Mouse (Mus musculus): ENCODE measurements around the gene Rpia. TPM values are rescaled to one million over a fixed set of nuclear protein-coding genes. Genes with fewer than 3 reads are reported as not detected.

Rpia gene
- polyA plus RNA-seq, 1 experiment from 2014 or later: 3.2 TPM

GRCm38 (mm10) chr6:70792644-70793043 is 612 bp upstream of the Rpia start:
- peaks cover 22% of the 10 kb centered on the region for H3K4me1 ChIP-seq (ENCODE audit: control insufficient read depth, insufficient read depth, low read length)
- no peaks in the 10 kb centered on the region for H3K27me3 ChIP-seq (ENCODE audit: control insufficient read depth, insufficient read depth, low read length)
- peak overlapping the region; percentile 91 for H3K4me2 ChIP-seq (ENCODE audit: low read length)
- WGBS: 42% methylated on average over 8 of the region's 8 CpGs
- H3K9ac ChIP-seq (replicated peaks; ENCODE audit: low read length): peak overlapping the region; percentile 60
- H3K36me3 ChIP-seq (ENCODE audit: control insufficient read depth, insufficient read depth, low read length): peaks cover 3% of the 10 kb centered on the region; the same call in 1 of the 2 replicates
- ATAC-seq (ENCODE audit: low FRiP score, low TSS enrichment): peak; percentile 11; the same call in 1 of the 2 replicates
- H3K27ac ChIP-seq (replicated peaks; ENCODE audit: low read depth, low read length): no peak overlapping the region
- H3K4me3 ChIP-seq (replicated peaks; ENCODE audit: low read depth, low read length): peak overlapping the region; percentile 73
- no peak for DNase-seq
- H3K9me3 ChIP-seq (ENCODE audit: control insufficient read depth, low read length): no peaks in the 10 kb centered on the region

GRCm38 (mm10) chr6:70790852-70791761 is 925 bp downstream of the Rpia start:
- Histone ChIP-seq H3K4me1 (ENCODE audit: control insufficient read depth, insufficient read depth, low read length) (peaks cover 22% of the 10 kb centered on the region), H3K36me3 (ENCODE audit: control insufficient read depth, insufficient read depth, low read length) (peaks cover 3% of the 10 kb centered on the region; the same call in 1 of the 2 replicates), H3K27me3 (ENCODE audit: control insufficient read depth, insufficient read depth, low read length) (no peaks in the 10 kb centered on the region), H3K9me3 (ENCODE audit: control insufficient read depth, low read length) (no peaks in the 10 kb centered on the region), H3K9ac (replicated peaks; ENCODE audit: low read length) (peak overlapping the region; percentile 71), H3K4me2 (ENCODE audit: low read length) (peak overlapping the region; percentile 91), H3K4me3 (replicated peaks; ENCODE audit: low read depth, low read length) (peak overlapping the region; percentile 73), H3K27ac (replicated peaks; ENCODE audit: low read depth, low read length) (peak overlapping the region; percentile 72)
- DNase-seq (peak; percentile 61), ATAC-seq (ENCODE audit: low FRiP score, low TSS enrichment) (peak; percentile 4; the same call in 1 of the 2 replicates)
- WGBS: 10% methylated on average over 18 of the region's 18 CpGs

GRCm38 (mm10) chr6:70790034-70790650 is 1.9 kb downstream of the Rpia start:
- Histone ChIP-seq H3K9ac (replicated peaks; ENCODE audit: low read length) (peak overlapping the region; percentile 71), H3K36me3 (ENCODE audit: control insufficient read depth, insufficient read depth, low read length) (peaks cover 3% of the 10 kb centered on the region; the same call in 1 of the 2 replicates)
- WGBS: 90% methylated on average over 9 of the region's 9 CpGs

GRCm38 (mm10) chr6:70789134-70789533 is 2.9 kb downstream of the Rpia start:
- 98% methylated on average over 3 of the region's 3 CpGs for WGBS
- Histone ChIP-seq H3K27ac (replicated peaks; ENCODE audit: low read depth, low read length) (no peak overlapping the region), H3K9me3 (ENCODE audit: control insufficient read depth, low read length) (no peaks in the 10 kb centered on the region), H3K9ac (replicated peaks; ENCODE audit: low read length) (no peak overlapping the region), H3K4me3 (replicated peaks; ENCODE audit: low read depth, low read length) (no peak overlapping the region), H3K4me1 (ENCODE audit: control insufficient read depth, insufficient read depth, low read length) (peaks cover 22% of the 10 kb centered on the region), H3K27me3 (ENCODE audit: control insufficient read depth, insufficient read depth, low read length) (no peaks in the 10 kb centered on the region), H3K4me2 (ENCODE audit: low read length) (no peak overlapping the region), H3K36me3 (ENCODE audit: control insufficient read depth, insufficient read depth, low read length) (peaks cover 10% of the 10 kb centered on the region)
- ATAC-seq (ENCODE audit: low FRiP score, low TSS enrichment) (no peak), DNase-seq (no peak)

More at GRCm38 (mm10) chr6:70790034-70790650, 1.9 kb downstream of the Rpia start:
- no peak for DNase-seq
- no peaks in the 10 kb centered on the region for H3K27me3 ChIP-seq (ENCODE audit: control insufficient read depth, insufficient read depth, low read length)
- peak overlapping the region; percentile 73 for H3K4me3 ChIP-seq (replicated peaks; ENCODE audit: low read depth, low read length)
- H3K4me1 ChIP-seq (ENCODE audit: control insufficient read depth, insufficient read depth, low read length): peaks cover 22% of the 10 kb centered on the region
- H3K27ac ChIP-seq (replicated peaks; ENCODE audit: low read depth, low read length): no peak overlapping the region
- no peaks in the 10 kb centered on the region for H3K9me3 ChIP-seq (ENCODE audit: control insufficient read depth, low read length)
- H3K4me2 ChIP-seq (ENCODE audit: low read length): peak overlapping the region; percentile 91
- no peak for ATAC-seq (ENCODE audit: low FRiP score, low TSS enrichment)

GRCm38 (mm10) chr6:70787524-70787923 is 4.5 kb downstream of the Rpia start:
- Histone ChIP-seq H3K4me1 (ENCODE audit: control insufficient read depth, insufficient read depth, low read length) (peaks cover 16% of the 10 kb centered on the region), H3K9ac (replicated peaks; ENCODE audit: low read length) (no peak overlapping the region), H3K4me2 (ENCODE audit: low read length) (no peak overlapping the region), H3K27ac (replicated peaks; ENCODE audit: low read depth, low read length) (no peak overlapping the region), H3K36me3 (ENCODE audit: control insufficient read depth, insufficient read depth, low read length) (peaks cover 22% of the 10 kb centered on the region), H3K27me3 (ENCODE audit: control insufficient read depth, insufficient read depth, low read length) (no peaks in the 10 kb centered on the region), H3K4me3 (replicated peaks; ENCODE audit: low read depth, low read length) (no peak overlapping the region), H3K9me3 (ENCODE audit: control insufficient read depth, low read length) (no peaks in the 10 kb centered on the region)
- DNase-seq (no peak), ATAC-seq (ENCODE audit: low FRiP score, low TSS enrichment) (no peak)
- 80% methylated on average over 2 of the region's 2 CpGs for WGBS

- WGBS: 37% methylated on average over 3 of the region's 3 CpGs
- Histone ChIP-seq H3K4me1 (ENCODE audit: control insufficient read depth, insufficient read depth, low read length) (peaks cover 12% of the 10 kb centered on the region), H3K36me3 (ENCODE audit: control insufficient read depth, insufficient read depth, low read length) (peaks cover 27% of the 10 kb centered on the region), H3K9me3 (ENCODE audit: control insufficient read depth, low read length) (no peaks in the 10 kb centered on the region), H3K27me3 (ENCODE audit: control insufficient read depth, insufficient read depth, low read length) (no peaks in the 10 kb centered on the region), H3K9ac (replicated peaks; ENCODE audit: low read length) (no peak overlapping the region), H3K4me2 (ENCODE audit: low read length) (no peak overlapping the region), H3K27ac (replicated peaks; ENCODE audit: low read depth, low read length) (no peak overlapping the region), H3K4me3 (replicated peaks; ENCODE audit: low read depth, low read length) (no peak overlapping the region)
- peak; percentile 25; the same call in 1 of the 2 replicates for ATAC-seq (ENCODE audit: low FRiP score, low TSS enrichment)
- DNase-seq: no peak
These were observed 6.2 kb downstream of the Rpia start for GRCm38 (mm10) chr6:70785852-70786251.

GRCm38 (mm10) chr6:70784811-70785210 is 7.2 kb downstream of the Rpia start:
- H3K4me1 ChIP-seq (ENCODE audit: control insufficient read depth, insufficient read depth, low read length): peaks cover 2% of the 10 kb centered on the region; the same call in 1 of the 2 replicates
- no peak for ATAC-seq (ENCODE audit: low FRiP score, low TSS enrichment)
- no peak overlapping the region for H3K27ac ChIP-seq (replicated peaks; ENCODE audit: low read depth, low read length)
- DNase-seq: no peak
- H3K9me3 ChIP-seq (ENCODE audit: control insufficient read depth, low read length): no peaks in the 10 kb centered on the region
- H3K4me2 ChIP-seq (ENCODE audit: low read length): no peak overlapping the region
- 90% methylated on average over 3 of the region's 3 CpGs for WGBS
- no peak overlapping the region for H3K4me3 ChIP-seq (replicated peaks; ENCODE audit: low read depth, low read length)
- H3K27me3 ChIP-seq (ENCODE audit: control insufficient read depth, insufficient read depth, low read length): no peaks in the 10 kb centered on the region
- peaks cover 27% of the 10 kb centered on the region for H3K36me3 ChIP-seq (ENCODE audit: control insufficient read depth, insufficient read depth, low read length)
- H3K9ac ChIP-seq (replicated peaks; ENCODE audit: low read length): no peak overlapping the region

- WGBS: 92% methylated on average over 2 of the region's 2 CpGs
- Histone ChIP-seq H3K4me3 (replicated peaks; ENCODE audit: low read depth, low read length) (no peak overlapping the region), H3K4me2 (ENCODE audit: low read length) (no peak overlapping the region), H3K27me3 (ENCODE audit: control insufficient read depth, insufficient read depth, low read length) (no peaks in the 10 kb centered on the region), H3K9ac (replicated peaks; ENCODE audit: low read length) (no peak overlapping the region), H3K27ac (replicated peaks; ENCODE audit: low read depth, low read length) (no peak overlapping the region), H3K4me1 (ENCODE audit: control insufficient read depth, insufficient read depth, low read length) (no peaks in the 10 kb centered on the region), H3K36me3 (ENCODE audit: control insufficient read depth, insufficient read depth, low read length) (peaks cover 29% of the 10 kb centered on the region), H3K9me3 (ENCODE audit: control insufficient read depth, low read length) (no peaks in the 10 kb centered on the region)
- ATAC-seq (ENCODE audit: low FRiP score, low TSS enrichment): no peak
- no peak for DNase-seq
These were observed 10.7 kb downstream of the Rpia start for GRCm38 (mm10) chr6:70781336-70781735.

All from midbrain, embryonic 14.5 days (tissue).